In genomic region chr16:90799840-90800239, GRCm38 (mm10) we compare ENCODE assay signal across 21 mouse cellular contexts. TPM values are rescaled to one million over a fixed set of nuclear protein-coding genes. Genes with fewer than 3 reads are reported as not detected.
DNase-seq lines count a peak whose midpoint lies in the region; ATAC-seq lines count a peak whose summit lies in the region.
"Had no signal": no experiment of that assay in that cellular context is flagged by ENCODE, and none has a peak within 500 bp of the region (broad histone marks: within the 10 kb centered on the region; RNA-seq: fewer than 3 reads in every experiment).

No protein-coding gene starts in this region.

- DNase-seq in adipocyte (ENCODE audit: low spot score), result peak; percentile 65
- peak; percentile 71 for DNase-seq in heart, adult 8-10 months (ENCODE audit: low spot score)
- DNase-seq in heart, postnatal 36 days, result peak; percentile 43 to 50
- no peak for DNase-seq in cerebellum, adult 8-10 months
- DNase-seq: cerebellum, adult 2 months; cerebellum, postnatal 36 days; embryo, embryonic 11 days; gastrocnemius, adult 2 months; right cerebral cortex, adult 18-20 months; right cerebral cortex, postnatal 4 days; thymus, postnatal 25 days had no signal

- intact Hi-C loops in heart, postnatal 36 days (cut with DNase I), result no loop called here

- peak overlapping the region; percentile 65 for H3K27ac ChIP-seq in heart, embryonic 15.5 days
- no peak overlapping the region for H3K27ac ChIP-seq in intestine, embryonic 16.5 days (ENCODE audit: low read length)
- H3K27ac ChIP-seq: forebrain, embryonic 13.5 days; gastrocnemius, adult 2 months; hindbrain, embryonic 14.5 days; macrophage; midbrain, embryonic 15.5 days had no signal

- H3K27me3 ChIP-seq in heart, embryonic 15.5 days, result no peaks in the 10 kb centered on the region
- no peaks in the 10 kb centered on the region for H3K27me3 ChIP-seq in intestine, embryonic 16.5 days (replicated peaks; ENCODE audit: control insufficient read depth, insufficient read depth, low read length)
- H3K27me3 ChIP-seq: forebrain, embryonic 13.5 days; midbrain, embryonic 15.5 days had no signal

- H3K4me2 ChIP-seq in heart, embryonic 15.5 days, result no peak overlapping the region
- H3K4me2 ChIP-seq in intestine, embryonic 16.5 days (ENCODE audit: low read depth, low read length), result no peak overlapping the region
- H3K4me2 ChIP-seq: forebrain, embryonic 13.5 days; hindbrain, embryonic 14.5 days; midbrain, embryonic 15.5 days had no signal

- 31% methylated on average over 10 of the region's 10 CpGs for WGBS in heart, embryonic 15.5 days
- 88% methylated on average over 10 of the region's 10 CpGs for WGBS in intestine, embryonic 16.5 days

- H3K9ac ChIP-seq in heart, embryonic 15.5 days, result no peak overlapping the region
- H3K9ac ChIP-seq in intestine, embryonic 16.5 days (ENCODE audit: low read depth, low read length), result no peak overlapping the region
- H3K9ac ChIP-seq: forebrain, embryonic 13.5 days; hindbrain, embryonic 14.5 days; midbrain, embryonic 15.5 days had no signal

- peaks cover 24% of the 10 kb centered on the region for H3K4me1 ChIP-seq in heart, embryonic 15.5 days (replicated peaks)
- no peaks in the 10 kb centered on the region for H3K4me1 ChIP-seq in intestine, embryonic 16.5 days (ENCODE audit: control insufficient read depth, insufficient read depth, low read length)
- H3K4me1 ChIP-seq: forebrain, embryonic 13.5 days; midbrain, embryonic 15.5 days had no signal

- no peaks in the 10 kb centered on the region for H3K9me3 ChIP-seq in heart, embryonic 15.5 days (replicated peaks)
- no peaks in the 10 kb centered on the region for H3K9me3 ChIP-seq in intestine, embryonic 16.5 days (ENCODE audit: control insufficient read depth, low read length)
- H3K9me3 ChIP-seq: forebrain, embryonic 13.5 days; midbrain, embryonic 15.5 days had no signal

- no peak overlapping the region for H3K4me3 ChIP-seq in heart, embryonic 15.5 days
- H3K4me3 ChIP-seq in intestine, embryonic 16.5 days (ENCODE audit: low read length), result no peak overlapping the region
- H3K4me3 ChIP-seq: forebrain, embryonic 13.5 days; gastrocnemius, adult 2 months; layer of hippocampus, adult 2 months; midbrain, embryonic 15.5 days; myocyte had no signal

- H3K36me3 ChIP-seq in heart, embryonic 15.5 days, result peaks cover 41% of the 10 kb centered on the region
- peaks cover 11% of the 10 kb centered on the region for H3K36me3 ChIP-seq in intestine, embryonic 16.5 days (ENCODE audit: control insufficient read depth, insufficient read depth, low read length)

- ATAC-seq in heart, embryonic 15.5 days (replicated peaks; ENCODE audit: insufficient number of reproducible peaks, insufficient read depth, low FRiP score, low read depth), result peak; percentile 91
- ATAC-seq in CD4-positive, CD25-positive, alpha-beta regulatory T cell, adult 4 months, result no peak
- no peak for ATAC-seq in intestine, embryonic 16.5 days
- ATAC-seq: forebrain, embryonic 13.5 days; intestine, postnatal 0 days; midbrain, embryonic 15.5 days had no signal

RNA-seq across cellular contexts. Expression of gene Urb1, which starts 10.4 kb away (rescaled TPM):
- total RNA-seq in heart, adult 8-10 months (2022), result 1 to 10 TPM; 5.7 to 9.1 (median 7.4) TPM
- polyA plus RNA-seq in heart, embryonic 15.5 days (2015; fragmentation: Nextera tagmentation; extraction: Ambion mirVana), result 6.2 and 6.8 TPM in 2 replicates
- 1 to 10 TPM; 6.1 to 6.6 TPM for total RNA-seq in heart, postnatal 36 days (2021)
- 1 to 10 TPM; 3.5 to 4.2 TPM for polyA plus RNA-seq in CD4-positive, CD25-positive, alpha-beta regulatory T cell, adult 4 months (2017; shearing (Covaris generic))
- polyA plus RNA-seq in intestine, embryonic 16.5 days (2015; fragmentation: Nextera tagmentation; extraction: Ambion mirVana), result 5.6 and 6.2 TPM in 2 replicates

RNA-seq across cellular contexts. Expression of gene Eva1c, which starts 26.7 kb away (rescaled TPM):
- total RNA-seq in heart, adult 8-10 months (2022), result 1 to 10 TPM; 1.6 TPM
- 3.2 and 4.2 TPM in 2 replicates for polyA plus RNA-seq in heart, embryonic 15.5 days (2015; fragmentation: Nextera tagmentation; extraction: Ambion mirVana)
- 1 to 10 TPM; 1.1 to 1.4 TPM for total RNA-seq in heart, postnatal 36 days (2021)
- polyA plus RNA-seq in CD4-positive, CD25-positive, alpha-beta regulatory T cell, adult 4 months (2017; shearing (Covaris generic)), result not detected
- 0.61 and 0.70 TPM in 2 replicates for polyA plus RNA-seq in intestine, embryonic 16.5 days (2015; fragmentation: Nextera tagmentation; extraction: Ambion mirVana)
- polyA plus RNA-seq: macrophage had no signal
